Mouse (Mus musculus) MEL-GATA-1-ER (cell line): ENCODE results near the gene Cd300lg.

Experiments
- DNase-seq: peaks from one replicate; pipeline ENCODE4 v3.0.0-alpha.2; 2012; ENCODE audit warnings: low read depth; ENCODE audit errors: extremely low read depth

Cd300lg gene

DNA sequence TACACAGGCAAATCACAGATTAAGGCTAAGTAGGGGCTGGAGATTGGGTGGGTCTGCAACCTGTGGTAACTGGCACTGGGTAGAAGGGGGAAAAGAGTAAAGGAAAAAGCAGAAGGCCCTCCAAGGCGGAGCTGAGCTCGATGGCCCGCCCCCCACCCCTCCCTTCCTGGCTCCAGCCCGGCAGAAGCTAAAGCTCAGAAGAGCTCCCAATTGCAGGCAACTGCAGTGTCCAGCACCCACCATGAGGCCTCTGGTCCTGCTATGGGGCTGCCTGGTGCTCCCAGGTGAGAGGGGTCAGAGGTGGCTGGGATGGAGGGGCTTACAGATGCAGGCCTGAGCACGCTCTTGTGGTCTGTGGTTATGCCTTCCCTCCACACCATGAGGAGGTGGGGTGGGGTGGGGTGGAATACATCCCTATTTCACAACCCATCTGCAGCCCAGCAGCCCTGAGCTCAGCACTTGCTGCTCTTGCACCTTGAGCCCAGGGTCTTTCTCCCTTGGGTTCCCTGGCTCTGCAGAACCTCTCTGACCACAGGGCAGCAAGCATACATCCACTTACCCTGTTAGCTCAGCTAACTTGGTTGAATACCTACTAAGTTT lies at the start of gene Cd300lg:
Cd300lg (plus strand) TSS at position 160 of the 600 bp plus-strand sequence.
- peak; percentile 39 for DNase-seq

DNA sequence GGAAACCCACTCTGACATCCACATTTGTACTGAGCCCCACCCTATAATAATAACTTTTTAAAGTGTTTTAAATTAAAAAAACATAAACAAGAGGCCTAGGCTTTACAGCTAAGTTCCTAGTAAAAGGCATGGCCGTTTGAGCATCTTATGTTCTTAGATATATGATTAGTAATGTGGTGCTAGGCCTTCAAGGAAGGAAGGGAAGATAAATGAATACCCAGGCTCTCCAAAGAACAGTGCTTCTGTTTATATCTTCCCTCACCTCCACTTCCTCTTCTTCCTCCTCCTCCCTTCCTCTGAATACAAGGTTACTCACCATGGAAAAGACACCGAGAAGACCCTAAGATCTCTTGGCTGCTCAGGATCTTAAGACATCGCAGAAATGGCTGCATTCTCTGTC lies 49.5 kb upstream of the Cd300lg start:
- peak; percentile 64 for DNase-seq

DNA sequence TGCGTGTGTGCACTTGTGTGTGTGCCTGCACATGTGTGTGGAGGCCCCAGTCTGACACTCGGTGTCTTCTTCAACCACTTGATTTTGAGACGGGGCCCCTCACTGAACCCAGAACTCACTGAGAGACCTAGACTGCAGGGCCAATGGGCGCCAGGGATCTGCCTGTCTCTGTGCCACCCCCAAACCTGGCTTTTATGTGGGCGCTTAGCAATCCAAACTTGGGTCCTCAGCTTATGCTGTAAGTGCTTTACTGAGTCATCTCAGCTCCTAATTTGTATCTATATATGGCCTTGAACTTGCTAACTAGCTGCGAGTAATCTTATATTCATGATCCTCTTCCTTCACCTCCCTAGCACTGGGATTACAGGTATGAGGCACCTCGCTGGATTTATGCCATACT lies 48.9 kb upstream of the Cd300lg start:
- no peak for DNase-seq

DNA sequence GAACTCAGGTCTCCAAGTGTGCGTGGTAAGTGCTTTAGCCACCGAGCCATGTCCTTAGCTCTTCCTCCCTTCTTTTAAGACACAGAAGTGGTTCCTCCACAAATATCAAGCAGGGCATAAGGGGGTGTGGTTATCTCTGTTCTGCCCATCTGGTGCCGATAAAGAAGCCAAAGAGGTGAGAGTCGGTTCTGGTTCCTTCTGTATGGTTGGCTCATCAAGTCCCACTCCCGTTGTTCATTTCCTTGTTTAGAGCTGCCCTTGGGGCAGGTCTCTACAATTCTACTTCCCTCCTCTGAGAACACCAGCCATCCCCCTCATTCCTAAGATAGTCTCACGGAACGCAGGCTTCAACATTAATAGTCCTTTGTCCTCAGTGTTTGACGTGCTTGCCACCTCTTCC lies 47.2 kb upstream of the Cd300lg start:
- peak; percentile 98 for DNase-seq

DNA sequence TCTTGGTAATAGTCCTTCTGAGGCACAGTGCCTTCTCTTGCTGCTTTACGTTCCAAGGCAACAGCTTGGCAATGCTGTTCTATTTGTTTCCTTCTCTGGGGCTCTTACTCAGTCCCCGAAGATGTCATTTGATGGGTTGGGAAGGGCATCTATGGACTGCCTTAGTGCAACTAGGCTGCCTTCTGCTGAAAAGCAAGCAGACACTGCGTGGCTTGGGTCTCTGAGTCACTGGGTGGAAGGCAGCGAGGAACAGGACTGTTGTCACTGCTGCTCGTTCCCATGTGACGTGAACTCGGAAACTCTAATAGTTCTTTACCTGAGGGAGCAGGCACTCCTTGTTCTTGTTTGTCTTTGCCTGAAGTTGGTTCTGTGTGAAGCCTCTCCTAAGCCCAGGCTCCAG lies 45.4 kb upstream of the Cd300lg start:
- no peak for DNase-seq

DNA sequence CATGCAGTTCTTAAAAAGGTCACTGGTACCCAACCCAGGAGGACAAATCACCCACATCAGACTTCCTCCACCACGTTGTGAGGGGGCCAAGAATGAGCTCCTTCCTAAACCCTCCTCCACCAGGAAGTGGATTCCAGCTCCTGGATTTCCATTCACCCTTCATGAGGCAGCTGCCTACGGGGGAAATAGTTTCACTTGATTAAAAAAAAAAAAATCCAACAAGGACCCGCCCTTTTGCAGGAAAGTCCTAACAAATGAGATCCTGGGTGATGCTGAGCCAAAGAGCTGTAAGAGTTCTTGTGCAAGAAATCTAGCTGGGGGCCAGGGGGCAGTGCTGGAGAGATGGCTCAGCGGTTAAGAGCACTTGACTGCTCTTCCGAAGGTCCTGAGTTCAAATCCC lies 43.1 kb upstream of the Cd300lg start:
- DNase-seq, result no peak

DNA sequence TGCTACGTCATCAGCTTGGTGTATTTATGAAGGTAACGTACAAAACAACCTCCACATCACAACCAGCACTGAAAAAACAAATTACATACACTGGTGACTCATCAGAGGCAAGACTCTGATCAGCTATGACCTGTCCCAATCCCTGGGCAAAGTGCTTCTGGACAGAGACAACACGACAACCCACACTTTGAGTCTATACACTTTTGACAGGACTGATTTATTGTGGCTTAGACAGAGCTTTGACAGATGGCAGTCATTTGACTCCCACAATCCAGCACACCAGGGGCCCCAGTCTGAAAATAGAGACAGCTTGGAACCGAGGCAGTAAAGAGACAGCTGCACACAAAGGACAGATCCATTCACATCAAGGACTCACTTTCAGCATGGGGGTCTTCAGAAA lies 41.8 kb upstream of the Cd300lg start:
- DNase-seq, result no peak

DNA sequence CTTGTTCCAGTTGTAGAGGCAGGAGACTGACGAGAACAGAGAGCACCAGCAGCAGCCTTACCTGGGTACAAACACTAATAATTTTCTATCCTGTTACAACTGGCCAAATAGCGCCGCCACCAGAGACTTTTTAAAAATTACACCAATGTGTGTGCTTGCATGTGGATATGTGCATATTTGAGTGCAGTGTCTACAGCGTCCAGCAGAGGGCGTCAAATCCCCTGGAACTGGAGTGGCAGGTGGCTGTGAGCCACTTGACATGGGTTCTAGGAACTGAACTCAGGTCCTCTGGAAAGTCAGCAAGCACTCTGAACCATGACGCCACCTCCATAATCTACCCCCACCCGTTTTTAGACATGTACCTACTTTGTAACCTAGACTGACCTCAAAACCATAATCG lies 37.1 kb upstream of the Cd300lg start:
- no peak for DNase-seq

DNA sequence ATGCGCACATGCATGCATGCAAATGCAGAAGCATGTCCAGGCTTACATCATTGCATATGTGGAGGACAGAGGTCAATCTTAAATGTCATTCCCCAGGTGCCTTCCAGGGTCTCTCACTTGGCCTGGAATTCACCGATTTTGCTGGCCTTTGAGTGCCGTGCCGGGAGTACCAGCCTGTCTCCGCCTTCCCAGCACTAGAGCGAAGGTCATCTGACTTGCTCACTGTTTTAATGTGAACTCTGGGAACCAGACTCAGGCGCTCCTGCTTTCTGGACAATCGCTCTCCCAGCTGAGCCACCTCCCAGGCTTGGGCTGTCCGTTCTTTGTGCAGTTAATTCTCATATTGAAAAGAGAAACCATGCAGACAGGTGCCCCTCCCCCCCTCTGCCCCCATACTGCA lies 35.0 kb upstream of the Cd300lg start:
- no peak for DNase-seq

DNA sequence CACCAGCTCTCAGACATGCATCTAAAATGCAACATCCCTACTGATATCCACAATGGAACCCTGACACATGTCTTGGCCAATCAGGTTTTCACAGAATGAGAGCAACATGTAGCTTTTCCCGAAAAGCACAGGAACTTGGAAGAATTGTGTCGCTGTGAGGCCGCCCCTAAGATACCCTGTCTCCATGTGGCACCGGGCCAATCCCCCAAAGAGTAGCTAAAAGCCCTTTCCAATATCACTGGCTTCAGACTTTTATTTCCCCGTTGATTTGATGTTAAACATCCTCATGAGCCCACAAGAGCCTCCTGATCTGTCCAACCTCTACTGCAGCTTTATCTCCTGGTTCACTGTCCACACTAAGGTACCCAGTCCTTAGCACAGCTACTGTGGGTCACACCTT lies 34.6 kb upstream of the Cd300lg start:
- no peak for DNase-seq

DNA sequence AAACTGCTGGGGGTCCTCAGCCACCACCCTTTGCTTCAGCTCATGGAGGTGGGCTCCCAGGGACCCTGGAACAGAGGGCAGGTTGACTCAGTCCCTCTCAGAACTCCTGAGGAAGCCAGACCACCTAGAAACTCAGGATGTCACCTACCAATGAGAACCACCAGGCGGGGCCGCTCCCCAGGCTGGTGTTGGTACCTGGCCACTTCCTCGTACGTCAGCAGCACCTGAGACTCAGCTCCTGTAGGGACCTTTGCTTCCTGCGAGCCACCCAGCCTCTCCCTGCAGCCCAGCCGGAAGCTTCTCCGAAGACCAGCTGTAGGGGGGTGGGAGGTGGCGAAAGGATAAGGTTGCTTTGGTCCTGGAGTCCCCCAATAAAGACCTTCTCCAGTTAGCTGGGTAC lies 32.9 kb upstream of the Cd300lg start:
- DNase-seq, result no peak

DNA sequence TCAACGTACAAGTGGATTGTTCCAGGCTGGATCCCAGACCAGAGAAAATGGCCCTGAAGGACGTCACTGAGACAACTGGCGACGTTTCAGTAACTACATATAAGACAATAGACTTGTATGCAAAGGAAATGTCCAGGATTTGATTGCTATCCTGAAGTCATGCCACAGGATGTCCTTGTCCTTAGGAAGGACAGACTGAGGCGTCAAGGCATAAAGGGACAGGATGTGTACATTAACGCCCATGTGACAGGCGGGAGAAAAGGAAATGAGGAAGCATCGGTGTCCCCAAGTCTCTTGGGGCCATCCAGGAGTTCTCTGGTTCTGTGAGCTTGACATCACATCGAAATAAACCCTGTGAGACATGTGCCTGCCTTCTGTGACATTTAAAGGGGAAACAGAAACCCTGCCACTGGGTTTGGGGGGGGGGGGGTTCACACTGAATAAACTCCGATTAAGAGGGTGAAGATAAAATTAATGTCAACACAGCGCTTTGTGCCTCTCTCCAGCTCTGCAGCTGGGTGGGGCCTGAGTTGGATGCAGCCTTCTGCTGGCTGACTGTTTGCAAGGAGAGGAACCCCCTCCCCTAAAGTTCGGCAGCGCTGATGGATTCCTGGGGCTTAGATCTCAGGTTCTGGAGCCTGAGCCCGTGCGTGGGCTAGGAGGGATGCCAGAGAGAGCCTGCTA lies 32.2 kb upstream of the Cd300lg start:
- DNase-seq, result no peak

DNA sequence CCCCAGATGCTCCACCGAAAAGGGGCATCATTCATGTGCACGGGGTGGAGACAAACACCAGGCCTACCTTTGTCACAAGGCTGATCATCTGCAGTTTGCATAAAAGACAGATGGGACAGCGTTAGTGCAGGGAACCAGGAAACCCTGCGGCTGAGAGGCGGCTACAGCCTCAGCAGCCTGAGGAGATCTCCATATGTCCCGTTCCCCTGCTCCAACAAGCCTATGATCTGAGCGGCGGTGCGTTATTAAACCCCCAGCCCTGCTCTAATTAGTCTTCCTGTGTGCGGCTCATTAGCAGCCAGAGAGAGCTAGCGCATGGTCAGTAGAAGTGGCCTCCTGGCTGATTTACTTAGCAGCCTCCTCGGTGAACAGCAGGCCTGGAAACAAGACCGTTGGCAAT lies 31.2 kb upstream of the Cd300lg start:
- no peak for DNase-seq

DNA sequence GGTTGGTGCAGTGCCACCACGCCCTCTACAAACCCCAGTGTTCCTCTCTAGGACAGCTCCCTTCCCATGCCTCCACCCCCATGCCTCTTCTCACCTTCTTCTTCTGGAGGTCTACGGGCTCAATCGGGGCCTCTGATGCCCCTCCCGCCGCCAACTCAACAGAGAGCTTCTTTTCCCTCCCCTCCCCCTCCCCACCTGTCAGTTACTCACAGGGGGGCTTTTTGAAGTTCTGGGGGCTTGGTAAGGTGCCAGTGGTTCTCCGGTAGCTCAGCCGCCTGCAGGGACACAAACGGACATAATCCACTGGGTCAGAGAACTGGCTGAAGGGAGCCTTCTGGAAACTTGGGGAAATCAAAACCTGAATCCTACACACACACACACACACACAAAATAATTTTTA lies 29.8 kb upstream of the Cd300lg start:
- no peak for DNase-seq

DNA sequence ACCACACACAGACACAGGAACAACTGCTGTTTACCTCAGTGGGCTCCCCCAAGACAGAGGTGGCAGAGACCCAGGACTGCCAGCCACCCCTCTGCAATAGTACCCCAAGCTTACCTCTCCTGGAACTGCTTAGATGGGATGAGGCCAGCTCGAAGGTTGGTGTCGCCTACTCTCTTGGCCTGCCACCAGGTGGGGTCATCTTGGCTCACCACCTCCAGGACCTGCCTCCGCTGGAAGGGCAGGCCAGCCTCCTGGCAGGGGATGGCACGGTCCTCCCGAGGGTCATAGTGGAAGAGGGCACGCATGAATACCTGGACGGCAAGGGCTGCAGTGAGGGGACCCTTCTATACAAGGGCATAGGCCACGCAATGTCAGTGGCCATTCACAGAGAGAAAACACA lies 28.1 kb upstream of the Cd300lg start:
- DNase-seq, result no peak

DNA sequence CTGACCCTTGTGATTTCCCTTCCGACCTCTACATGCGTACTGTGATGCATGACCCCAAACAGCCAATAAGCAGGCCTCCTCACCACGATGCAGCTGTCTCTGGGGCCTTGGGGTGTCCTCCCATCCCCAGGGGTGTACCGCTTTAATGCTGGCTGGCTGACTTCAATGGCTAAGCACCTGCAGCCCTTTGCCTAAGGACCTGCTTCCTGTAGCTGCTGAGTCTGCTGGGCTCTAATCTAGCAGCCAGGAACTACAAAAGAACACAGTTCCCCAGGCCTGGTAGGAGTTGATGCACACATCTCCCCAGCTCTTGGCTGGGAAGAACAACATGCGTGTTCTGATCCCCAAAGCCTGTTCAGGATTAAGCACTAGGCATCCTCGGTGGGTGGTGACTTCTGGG lies 25.8 kb upstream of the Cd300lg start:
- DNase-seq, result no peak

DNA sequence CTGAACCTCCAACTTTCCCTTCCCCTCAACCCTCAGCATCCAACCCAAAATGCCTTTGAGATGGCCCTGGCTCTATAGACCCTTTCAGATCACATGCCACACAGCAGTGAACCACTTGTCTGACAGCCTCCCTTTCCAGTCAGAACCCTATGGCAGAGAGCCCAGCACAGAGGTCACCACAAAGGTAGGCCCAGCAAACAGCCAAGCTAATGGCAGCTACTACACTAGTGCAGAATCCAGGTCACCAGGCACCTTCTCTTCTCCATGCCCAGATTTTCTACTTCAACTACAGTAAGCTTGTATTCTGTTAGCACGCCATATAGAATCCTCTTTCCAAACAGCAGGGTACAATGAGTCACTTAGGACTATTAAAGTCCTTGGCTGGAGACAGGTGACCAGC lies 25.2 kb upstream of the Cd300lg start:
- no peak for DNase-seq

DNA sequence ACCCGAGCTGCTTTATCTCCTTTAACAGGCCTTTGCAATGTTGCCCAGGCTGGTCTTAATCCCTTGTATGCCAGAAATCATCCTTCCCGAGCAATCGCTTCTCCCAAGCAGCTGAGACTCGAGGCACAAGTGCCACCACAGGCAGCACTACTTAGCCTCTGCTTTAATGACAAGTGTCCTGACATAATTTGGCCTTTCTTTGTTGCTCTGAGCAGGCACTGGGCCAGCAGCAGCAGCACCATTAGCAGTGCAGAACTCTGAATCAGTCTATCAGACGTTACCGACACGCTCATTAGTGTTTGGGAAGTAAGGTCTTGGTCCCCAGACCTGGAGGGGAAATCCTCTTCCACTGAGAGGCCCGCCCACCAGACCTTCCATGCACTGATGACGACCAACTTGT lies 21.6 kb upstream of the Cd300lg start:
- no peak for DNase-seq

DNA sequence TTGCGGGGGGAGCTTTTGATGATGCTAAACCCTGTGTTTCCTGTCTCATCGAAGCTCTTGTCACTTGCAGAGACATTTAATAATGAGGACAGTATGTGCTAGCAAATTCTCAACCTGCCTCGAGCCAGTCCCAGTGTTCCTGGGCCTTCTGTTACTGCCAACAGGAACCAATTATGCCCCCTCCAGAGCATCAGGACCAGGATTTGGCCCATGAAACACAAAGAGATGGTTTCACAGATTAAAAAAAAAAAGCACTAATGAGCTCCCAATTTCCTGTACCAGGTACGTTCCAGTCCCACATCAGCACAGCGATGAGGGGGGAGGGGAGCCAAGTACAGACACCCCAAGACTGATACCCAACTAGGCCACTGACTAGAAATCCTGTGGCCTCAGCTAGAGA lies 20.1 kb upstream of the Cd300lg start:
- DNase-seq, result no peak

DNA sequence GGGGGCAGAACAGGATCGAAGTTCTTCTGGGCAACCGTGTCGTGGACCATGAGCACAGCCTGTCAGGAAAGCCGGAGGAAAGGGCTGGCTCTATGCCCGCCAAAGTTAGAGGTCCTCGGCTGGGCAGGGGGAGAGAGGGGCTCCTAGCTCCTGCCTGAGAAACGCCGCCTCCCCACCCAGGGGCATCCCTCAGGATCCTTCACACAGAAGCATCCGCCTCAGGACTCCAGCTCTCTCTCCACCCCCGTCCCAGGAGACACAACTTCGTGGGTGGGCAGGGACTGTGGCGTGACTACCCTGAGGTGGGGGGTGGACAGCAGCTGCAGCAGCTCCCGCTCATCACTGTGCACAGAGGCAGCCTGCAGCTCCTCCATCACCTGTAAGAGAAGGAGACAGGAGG lies 17.9 kb upstream of the Cd300lg start:
- DNase-seq, result no peak

DNA sequence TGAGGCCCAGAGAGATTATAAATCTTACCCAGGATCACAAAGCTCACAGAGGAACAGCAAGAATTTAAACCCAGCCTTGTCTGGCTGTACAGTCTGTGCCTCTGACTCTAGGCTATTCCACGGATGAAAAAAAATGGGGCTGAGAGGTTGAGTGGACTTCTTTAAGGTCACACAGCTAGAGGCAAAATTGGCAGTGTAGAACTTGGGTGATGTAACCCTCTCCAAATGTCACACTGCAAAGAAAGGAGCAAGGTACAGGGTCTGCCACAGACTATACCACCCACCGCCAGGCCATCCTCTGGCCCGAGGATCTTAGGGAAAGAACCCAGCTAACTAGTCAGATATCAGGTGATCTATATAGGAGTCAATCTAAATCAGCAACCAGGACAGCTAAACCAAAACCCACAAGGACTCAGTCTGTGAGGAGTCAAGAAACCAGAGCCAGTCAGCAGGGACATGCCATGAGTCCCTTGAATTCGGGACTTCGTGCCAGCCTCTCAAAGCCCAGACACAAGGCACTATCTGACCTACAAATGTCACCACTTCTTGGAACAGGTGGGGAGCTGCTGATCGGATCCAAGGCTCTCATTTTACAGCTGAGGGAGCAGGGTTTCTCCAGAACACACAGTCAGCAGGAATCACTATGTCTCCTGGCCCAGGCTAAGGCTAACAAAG lies 17.1 kb upstream of the Cd300lg start:
- no peak for DNase-seq

DNA sequence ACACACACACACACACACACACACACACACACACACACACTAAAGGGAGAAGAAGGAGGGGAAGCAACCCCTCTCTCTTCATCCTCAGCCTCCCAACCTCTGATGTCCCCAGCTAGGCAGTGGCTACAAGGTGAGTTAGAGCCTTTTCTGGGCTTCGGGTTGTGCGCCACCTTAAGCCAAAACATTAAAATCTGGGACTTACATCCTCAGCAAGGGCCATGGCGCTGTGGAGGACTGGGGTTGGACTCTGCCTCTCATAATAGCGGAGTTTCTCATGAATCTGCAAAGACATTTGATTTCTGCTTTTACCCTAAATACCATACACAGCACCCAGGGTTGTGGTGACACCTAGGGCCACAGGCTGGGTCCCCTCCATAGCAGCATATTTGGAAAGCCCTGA lies 16.4 kb upstream of the Cd300lg start:
- no peak for DNase-seq

DNA sequence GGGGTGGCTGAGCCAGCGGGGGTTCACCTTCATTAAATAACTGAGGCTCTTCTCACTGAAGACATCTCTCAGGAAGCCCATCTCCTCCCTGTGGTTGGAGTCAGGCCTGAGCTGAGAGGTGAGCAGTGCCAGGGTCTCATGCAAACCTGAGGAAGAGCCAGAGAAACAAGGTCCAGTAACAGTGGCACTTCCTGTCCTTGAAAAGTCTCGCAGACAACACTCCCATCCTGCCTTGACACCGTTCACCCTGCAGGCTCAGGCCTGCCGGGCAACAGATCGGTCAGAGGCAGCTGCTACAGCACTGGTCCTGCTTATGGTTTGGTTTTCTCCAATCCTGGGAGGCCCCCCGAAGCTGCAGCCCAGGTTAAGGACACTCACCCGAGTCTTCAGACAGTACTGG lies 16.0 kb upstream of the Cd300lg start:
- no peak for DNase-seq
